Mouse (Mus musculus) bone marrow, adult 2 months (tissue): ENCODE measurements at regions not wholly inside any gene's neighbourhood (a gene's known extent, or its start where the extent isn't known, plus 50 kb on each side); places are given as distances from the start of the nearest gene placed in this dataset.

Experiments
- H3K27ac ChIP-seq: fragments of 200-500 bp; 2 replicates; pipeline ENCODE4 v1.5.1; 2012; ENCODE audit warnings: low read depth, mild to moderate bottlenecking, control low read depth, inconsistent platforms, low read length; ENCODE audit not compliant: control insufficient read depth, poor library complexity, insufficient read depth
- H3K4me1 ChIP-seq: fragments of 200-500 bp; 2 replicates; pipeline ENCODE4 v1.6.1; 2011; ENCODE audit warnings: low read length; ENCODE audit not compliant: control insufficient read depth, insufficient read depth
- H3K4me3 ChIP-seq: fragments of 200-500 bp; replicated peaks from 2 replicates; pipeline ENCODE3; 2011; ENCODE audit warnings: mild to moderate bottlenecking, low read depth, low read length, control low read depth; ENCODE audit not compliant: control insufficient read depth
- CTCF ChIP-seq: fragments of 200-500 bp; IDR thresholded peaks from 2 replicates; pipeline ENCODE4 v1.5.1; 2011; ENCODE audit warnings: low read length, control low read depth; ENCODE audit not compliant: control insufficient read depth, insufficient read depth
- POLR2A ChIP-seq: fragments of 200-500 bp; IDR thresholded peaks from 2 replicates; pipeline ENCODE4 v1.6.1; 2011; ENCODE audit warnings: low read depth, mild to moderate bottlenecking, control low read depth, low read length, borderline replicate concordance; ENCODE audit not compliant: control insufficient read depth
- WGBS: fragments of 180-500 bp; shearing (Covaris S2); methylation state at CpG from one replicate; pipeline ENCODE4 v1.1.7; 2018; 5-methylcytosine and 5-hydroxymethylcytosine counted together

GRCm38 (mm10) chr10:26525848-26526546, 150.2 kb upstream of the L3mbtl3 start:
- no peaks in the 10 kb centered on the region for H3K4me1 ChIP-seq
- TF ChIP-seq POLR2A, result no peak
- TF ChIP-seq CTCF, result no peak
- H3K4me3 ChIP-seq, result no peak overlapping the region
- 77% methylated on average over 4 of the region's 4 CpGs for WGBS
- no peak overlapping the region for H3K27ac ChIP-seq

- Histone ChIP-seq H3K4me1 (no peaks in the 10 kb centered on the region), H3K27ac (no peak overlapping the region)
Measured at GRCm38 (mm10) chr10:26540189-26540588, 164.4 kb upstream of the L3mbtl3 start.

GRCm38 (mm10) chr10:26544061-26544460, 168.3 kb upstream of the L3mbtl3 start:
- no peaks in the 10 kb centered on the region for H3K4me1 ChIP-seq
- no peak overlapping the region for H3K4me3 ChIP-seq
- WGBS, result 86% methylated on average over 1 of the region's 1 CpGs
- no peak overlapping the region for H3K27ac ChIP-seq
- TF ChIP-seq CTCF (no peak), POLR2A (no peak)

More at GRCm38 (mm10) chr10:26540189-26540588, 164.4 kb upstream of the L3mbtl3 start:
- no peak overlapping the region for H3K4me3 ChIP-seq
- TF ChIP-seq POLR2A (no peak), CTCF (no peak)

- no peaks in the 10 kb centered on the region for H3K4me1 ChIP-seq
- H3K4me3 ChIP-seq, result no peak overlapping the region
- 86% methylated on average over 1 of the region's 1 CpGs for WGBS
- no peak for TF ChIP-seq CTCF
- no peak for TF ChIP-seq POLR2A
- no peak overlapping the region for H3K27ac ChIP-seq
Measured at GRCm38 (mm10) chr10:26544796-26545195, 169.0 kb upstream of the L3mbtl3 start.

- no peak overlapping the region for H3K4me3 ChIP-seq
- no peaks in the 10 kb centered on the region for H3K4me1 ChIP-seq
- 89% methylated on average over 8 of the region's 8 CpGs for WGBS
- H3K27ac ChIP-seq, result no peak overlapping the region
- no peak for TF ChIP-seq POLR2A
- no peak for TF ChIP-seq CTCF
Measured at GRCm38 (mm10) chr10:26556246-26556645, 180.5 kb upstream of the L3mbtl3 start.

GRCm38 (mm10) chr10:26558118-26558517, 182.3 kb upstream of the L3mbtl3 start:
- Histone ChIP-seq H3K27ac (no peak overlapping the region), H3K4me3 (no peak overlapping the region), H3K4me1 (no peaks in the 10 kb centered on the region)
- no peak for TF ChIP-seq POLR2A
- TF ChIP-seq CTCF, result no peak
- WGBS, result 0% methylated on average over 1 of the region's 1 CpGs

- Histone ChIP-seq H3K4me3 (no peak overlapping the region), H3K4me1 (no peaks in the 10 kb centered on the region), H3K27ac (no peak overlapping the region)
- 21% methylated on average over 4 of the region's 4 CpGs for WGBS
- no peak for TF ChIP-seq POLR2A
- TF ChIP-seq CTCF, result no peak
Measured at GRCm38 (mm10) chr10:26559323-26559722, 183.6 kb upstream of the L3mbtl3 start.

GRCm38 (mm10) chr10:26560456-26560855, 184.7 kb upstream of the L3mbtl3 start:
- H3K4me1 ChIP-seq, result no peaks in the 10 kb centered on the region
- TF ChIP-seq CTCF, result no peak
- no peak for TF ChIP-seq POLR2A
- no peak overlapping the region for H3K27ac ChIP-seq
- no peak overlapping the region for H3K4me3 ChIP-seq
- WGBS, result 85% methylated on average over 4 of the region's 4 CpGs

- TF ChIP-seq POLR2A (no peak), CTCF (no peak)
- Histone ChIP-seq H3K4me1 (no peaks in the 10 kb centered on the region; the same call in 1 of the 2 replicates), H3K4me3 (no peak overlapping the region), H3K27ac (no peak overlapping the region; the same call in 1 of the 2 replicates)
- 4% methylated on average over 11 of the region's 11 CpGs for WGBS
Measured at GRCm38 (mm10) chr10:26564462-26564861, 188.7 kb upstream of the L3mbtl3 start.
